Mouse (Mus musculus) liver, embryonic 11.5 days (tissue): ENCODE measurements around the gene Itprip. TPM values are rescaled to one million over a fixed set of nuclear protein-coding genes. Genes with fewer than 3 reads are reported as not detected.

ENCODE experiments used
- ATAC-seq: fragments of 200-750 bp; cut with Nextera tagmentation; replicated peaks from 2 replicates; pipeline ENCODE4 v1.8.0; 2017; ENCODE audit warnings: moderate number of reproducible peaks, mild to moderate bottlenecking, moderate TSS enrichment, moderate library complexity; ENCODE audit not compliant: low FRiP score
- DNase-seq: peaks from one replicate; pipeline ENCODE4 v3.0.0-alpha.2; 2017; ENCODE audit warnings: low spot score
- H3K27ac ChIP-seq: fragments of 300-500 bp; sonication (generic); 2 replicates; pipeline ENCODE4 v1.5.1; 2014; ENCODE audit warnings: mild to moderate bottlenecking, low read depth, low read length, control low read depth
- H3K27me3 ChIP-seq: fragments of 300-500 bp; sonication (generic); replicated peaks from 2 replicates; pipeline ENCODE4 v1.6.1; 2014; ENCODE audit warnings: low read length, mixed read lengths; ENCODE audit not compliant: control insufficient read depth, insufficient read depth
- H3K36me3 ChIP-seq: fragments of 300-500 bp; sonication (generic); 2 replicates; pipeline ENCODE4 v1.6.1; 2014; ENCODE audit warnings: mild to moderate bottlenecking, low read length, moderate library complexity, mixed read lengths; ENCODE audit not compliant: control insufficient read depth, insufficient read depth
- H3K4me1 ChIP-seq: fragments of 300-500 bp; sonication (generic); replicated peaks from 2 replicates; pipeline ENCODE4 v1.6.1; 2014; ENCODE audit warnings: low read length, mixed read lengths; ENCODE audit not compliant: control insufficient read depth, insufficient read depth
- H3K4me2 ChIP-seq: fragments of 300-500 bp; sonication (generic); 2 replicates; pipeline ENCODE4 v1.6.1; 2014; ENCODE audit warnings: mild to moderate bottlenecking, control low read depth, moderate library complexity
- H3K4me3 ChIP-seq: fragments of 300-500 bp; sonication (generic); 2 replicates; pipeline ENCODE4 v1.5.1; 2014; ENCODE audit warnings: low read depth, low read length, control low read depth
- H3K9ac ChIP-seq: fragments of 300-500 bp; sonication (generic); 2 replicates; pipeline ENCODE4 v1.6.1; 2014; ENCODE audit warnings: low read depth, low read length, control low read depth
- H3K9me3 ChIP-seq: fragments of 300-500 bp; sonication (generic); 2 replicates; pipeline ENCODE4 v1.6.1; 2016; ENCODE audit warnings: low read length, inconsistent platforms, mixed read lengths; ENCODE audit not compliant: control insufficient read depth
- WGBS: fragments of 180-500 bp; shearing (Covaris S2); extraction: QIAGEN DNeasy Blood & Tissue Kit; methylation state at CpG from one replicate; pipeline ENCODE4 v1.1.7; 2014; 5-methylcytosine and 5-hydroxymethylcytosine counted together
- polyA plus RNA-seq: library from polyadenylated mRNA; unstranded; fragments of >200 nt; fragmentation: Nextera tagmentation; extraction: Ambion mirVana; gene quantifications from 2 replicates; pipeline ENCODE4 v1.2.1, GENCODE M21; 2014

The Itprip gene
- polyA plus RNA-seq, 1 experiment from 2014 or later = 9.8 TPM

GRCm38 (mm10) chr19:47918455-47919101 lies 521 bp downstream of the Itprip start:
- DNase-seq = peak; percentile 50
- H3K9ac ChIP-seq = peak overlapping the region; percentile 83
- no peaks in the 10 kb centered on the region; the same call in 1 of the 2 replicates for H3K36me3 ChIP-seq
- peak overlapping the region; percentile 79 for H3K4me2 ChIP-seq
- no peaks in the 10 kb centered on the region for H3K9me3 ChIP-seq
- ATAC-seq = peak; percentile 51
- peaks cover 13% of the 10 kb centered on the region for H3K4me1 ChIP-seq
- H3K27me3 ChIP-seq = no peaks in the 10 kb centered on the region
- under 1% methylated on average over 29 of the region's 29 CpGs for WGBS
- H3K4me3 ChIP-seq = peak overlapping the region; percentile 84
- peak overlapping the region; percentile 80 for H3K27ac ChIP-seq

DNA sequence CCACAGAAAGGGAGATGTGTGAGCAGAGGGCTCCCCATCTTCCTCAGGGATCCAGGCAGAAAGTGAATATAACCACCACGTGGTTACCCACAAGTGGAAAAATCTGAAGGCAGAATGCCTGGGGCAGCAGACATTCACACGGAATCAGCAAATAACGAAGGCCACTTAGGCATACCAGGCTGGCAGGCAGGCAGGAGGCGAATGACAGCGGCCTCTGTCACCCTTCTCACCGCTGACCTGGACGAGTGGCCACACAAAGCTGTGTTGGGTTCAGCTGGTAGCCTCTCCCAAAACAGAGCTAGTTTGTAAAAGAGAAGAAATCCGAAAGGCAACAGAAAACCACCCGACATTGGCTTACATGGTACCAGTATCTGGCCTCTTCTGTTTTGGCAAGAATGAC lies 1.1 kb downstream of the Itprip start:
- Histone ChIP-seq H3K9ac (peak overlapping the region; percentile 83), H3K27ac (no peak overlapping the region), H3K4me3 (peak overlapping the region; percentile 84), H3K9me3 (no peaks in the 10 kb centered on the region), H3K4me2 (peak overlapping the region; percentile 79), H3K27me3 (no peaks in the 10 kb centered on the region), H3K4me1 (peaks cover 13% of the 10 kb centered on the region), H3K36me3 (no peaks in the 10 kb centered on the region; the same call in 1 of the 2 replicates)
- no peak for ATAC-seq
- DNase-seq = no peak
- 27% methylated on average over 9 of the region's 9 CpGs for WGBS

DNA sequence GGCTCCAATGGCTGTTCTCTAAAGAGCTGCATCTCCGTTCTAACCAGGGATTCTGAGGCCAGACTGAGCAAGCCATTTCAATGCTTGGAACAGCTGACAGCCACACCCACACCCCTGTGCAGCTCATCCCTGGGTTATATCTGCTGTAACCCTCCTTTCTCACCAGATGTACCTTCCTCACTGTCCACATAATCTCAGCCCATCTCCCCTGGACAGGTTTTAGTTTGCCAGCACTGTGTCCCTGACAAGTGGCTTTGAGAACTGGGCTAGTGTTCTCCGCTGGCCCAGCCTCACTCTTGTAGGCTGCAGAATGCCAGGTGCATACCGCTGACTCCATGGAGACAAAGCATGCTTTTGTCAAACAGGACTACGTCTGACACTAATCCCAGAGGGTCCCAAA lies 1.7 kb downstream of the Itprip start:
- WGBS = 56% methylated on average over 4 of the region's 4 CpGs
- H3K4me2 ChIP-seq = peak overlapping the region; percentile 79
- no peaks in the 10 kb centered on the region; the same call in 1 of the 2 replicates for H3K36me3 ChIP-seq
- no peaks in the 10 kb centered on the region for H3K27me3 ChIP-seq
- peaks cover 13% of the 10 kb centered on the region for H3K4me1 ChIP-seq
- no peak for ATAC-seq
- H3K4me3 ChIP-seq = no peak overlapping the region
- no peak overlapping the region for H3K9ac ChIP-seq
- no peak overlapping the region for H3K27ac ChIP-seq
- no peak for DNase-seq
- H3K9me3 ChIP-seq = no peaks in the 10 kb centered on the region

DNA sequence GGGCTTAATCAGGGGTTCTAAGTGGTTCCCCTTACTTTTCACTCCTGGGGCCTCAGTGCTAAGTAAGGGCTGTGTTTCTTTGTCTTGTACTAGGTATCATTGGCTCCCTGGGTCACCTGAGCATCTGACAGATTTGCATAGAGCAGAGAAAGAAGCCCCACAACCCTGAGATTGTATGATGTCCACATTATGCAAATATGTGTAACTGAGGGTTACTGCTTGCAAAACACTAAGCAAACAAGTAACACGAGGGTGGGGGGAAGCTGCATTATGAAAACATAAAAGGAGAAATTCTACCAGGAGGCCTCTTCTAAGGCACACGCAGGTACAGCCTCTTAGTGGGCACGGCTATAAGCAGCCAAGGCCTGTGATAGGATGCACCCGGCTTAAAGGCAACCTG lies 3.8 kb downstream of the Itprip start:
- H3K9ac ChIP-seq = no peak overlapping the region
- peaks cover 20% of the 10 kb centered on the region for H3K4me1 ChIP-seq
- no peak overlapping the region for H3K4me2 ChIP-seq
- H3K4me3 ChIP-seq = no peak overlapping the region
- no peaks in the 10 kb centered on the region for H3K27me3 ChIP-seq
- H3K27ac ChIP-seq = no peak overlapping the region
- H3K9me3 ChIP-seq = no peaks in the 10 kb centered on the region
- WGBS = 80% methylated on average over 4 of the region's 4 CpGs
- DNase-seq (no peak), ATAC-seq (no peak)
- no peaks in the 10 kb centered on the region; the same call in 1 of the 2 replicates for H3K36me3 ChIP-seq

- ATAC-seq = no peak
- Histone ChIP-seq H3K36me3 (no peaks in the 10 kb centered on the region; the same call in 1 of the 2 replicates), H3K4me1 (peaks cover 25% of the 10 kb centered on the region), H3K9ac (no peak overlapping the region), H3K27ac (no peak overlapping the region), H3K4me3 (no peak overlapping the region), H3K9me3 (no peaks in the 10 kb centered on the region), H3K27me3 (no peaks in the 10 kb centered on the region), H3K4me2 (no peak overlapping the region)
- DNase-seq = no peak
- WGBS = 83% methylated on average over 4 of the region's 4 CpGs
Measured at GRCm38 (mm10) chr19:47914191-47914590, 4.9 kb downstream of the Itprip start.

DNA sequence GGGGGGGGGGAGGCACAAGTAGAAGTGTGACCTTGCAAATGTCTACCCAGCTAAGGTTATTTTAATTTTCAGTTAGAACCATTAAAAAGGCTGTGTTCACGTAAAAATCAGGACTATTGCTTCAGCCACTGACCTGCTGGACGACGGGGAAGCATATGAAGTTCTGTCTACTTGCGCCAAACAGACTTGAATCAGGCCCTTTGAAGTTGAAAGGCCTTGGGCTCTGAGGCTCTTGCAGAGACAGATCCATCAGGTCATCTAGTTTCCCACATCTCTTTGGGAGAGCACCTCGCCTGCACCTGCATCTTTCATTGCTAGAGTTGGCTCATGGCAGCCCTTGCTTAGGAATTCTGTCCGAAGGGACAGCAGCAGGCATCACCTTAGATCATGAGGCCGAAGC lies 5.8 kb downstream of the Itprip start:
- H3K27ac ChIP-seq = no peak overlapping the region
- no peaks in the 10 kb centered on the region for H3K27me3 ChIP-seq
- no peaks in the 10 kb centered on the region; the same call in 1 of the 2 replicates for H3K36me3 ChIP-seq
- H3K9me3 ChIP-seq = no peaks in the 10 kb centered on the region
- peaks cover 33% of the 10 kb centered on the region for H3K4me1 ChIP-seq
- H3K4me2 ChIP-seq = no peak overlapping the region
- no peak for DNase-seq
- ATAC-seq = no peak
- H3K4me3 ChIP-seq = no peak overlapping the region
- H3K9ac ChIP-seq = no peak overlapping the region
- WGBS = 88% methylated on average over 7 of the region's 7 CpGs

GRCm38 (mm10) chr19:47910751-47911150 lies 8.3 kb downstream of the Itprip start:
- no peaks in the 10 kb centered on the region; the same call in 1 of the 2 replicates for H3K36me3 ChIP-seq
- no peak overlapping the region for H3K4me2 ChIP-seq
- no peaks in the 10 kb centered on the region for H3K9me3 ChIP-seq
- H3K9ac ChIP-seq = no peak overlapping the region
- ATAC-seq (no peak), DNase-seq (no peak)
- no peak overlapping the region for H3K27ac ChIP-seq
- no peaks in the 10 kb centered on the region for H3K27me3 ChIP-seq
- WGBS = 75% methylated on average over 4 of the region's 4 CpGs
- peaks cover 23% of the 10 kb centered on the region for H3K4me1 ChIP-seq
- no peak overlapping the region for H3K4me3 ChIP-seq

DNA sequence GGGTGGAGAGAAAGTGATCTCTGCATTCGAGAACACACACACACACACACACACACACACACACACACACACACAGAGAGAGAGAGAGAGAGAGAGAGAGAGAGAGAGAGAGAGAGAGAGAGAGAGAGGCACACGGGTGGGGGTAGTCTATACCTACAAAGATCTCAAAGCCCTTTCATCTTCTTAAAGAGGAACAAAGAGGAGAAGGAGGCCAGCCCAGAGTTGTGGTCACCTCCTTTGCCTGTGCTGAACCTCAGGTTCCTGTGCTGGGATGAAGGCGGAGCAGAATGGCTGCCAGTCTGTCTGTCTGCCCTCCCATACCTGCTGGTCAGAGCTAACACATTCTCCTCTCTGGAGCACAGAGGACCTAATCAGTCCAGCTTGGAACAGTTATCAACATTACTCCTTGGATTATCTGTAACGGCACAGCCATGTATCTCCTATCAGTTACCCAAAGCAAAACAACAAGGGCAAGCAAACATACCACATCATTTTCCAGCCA lies 8.9 kb downstream of the Itprip start:
- 23% methylated on average over 4 of the region's 4 CpGs for WGBS
- H3K9ac ChIP-seq = no peak overlapping the region
- no peak overlapping the region for H3K27ac ChIP-seq
- H3K4me2 ChIP-seq = peak overlapping the region; percentile 51
- no peaks in the 10 kb centered on the region for H3K27me3 ChIP-seq
- H3K36me3 ChIP-seq = no peaks in the 10 kb centered on the region; the same call in 1 of the 2 replicates
- ATAC-seq (peak; percentile 49; the same call in 1 of the 2 replicates), DNase-seq (no peak)
- H3K4me3 ChIP-seq = no peak overlapping the region
- H3K4me1 ChIP-seq = peaks cover 23% of the 10 kb centered on the region
- H3K9me3 ChIP-seq = no peaks in the 10 kb centered on the region
